26 mouse cellular contexts compared by ENCODE assay signal in the genomic region with DNA sequence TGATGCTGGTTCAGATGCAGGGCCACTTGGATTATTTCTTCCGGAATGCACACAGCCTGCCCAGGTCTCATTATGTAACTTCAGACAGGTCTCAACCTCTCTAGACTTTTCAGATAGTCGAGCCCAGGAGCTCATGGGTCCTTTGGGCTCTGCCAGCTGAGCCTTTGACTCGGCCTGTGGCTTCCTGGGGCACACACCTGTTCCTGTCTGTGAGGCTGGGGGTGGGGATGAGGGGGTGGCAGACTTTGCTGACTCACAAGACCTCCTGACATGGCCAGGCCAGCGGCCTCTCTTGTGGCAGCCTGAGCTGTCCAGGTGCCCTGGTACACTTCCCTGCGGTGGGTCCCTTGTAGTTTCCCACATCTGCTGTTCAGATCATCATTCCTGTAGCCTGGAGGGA. TPM values are rescaled to one million over a fixed set of nuclear protein-coding genes. Genes with fewer than 3 reads are reported as not detected.
DNase-seq lines count a peak whose midpoint lies in the region; ATAC-seq and TF ChIP-seq lines count a peak whose summit lies in the region.
"Had no signal": no experiment of that assay in that cellular context is flagged by ENCODE, and none has a peak within 500 bp of the region (broad histone marks: within the 10 kb centered on the region; RNA-seq: fewer than 3 reads in every experiment).

No protein-coding gene starts in this region.

- ATAC-seq in cerebellum, adult (ENCODE audit: insufficient number of reproducible peaks, low FRiP score, low TSS enrichment): no peak
- ATAC-seq: activated CD4-positive, CD25-positive, alpha-beta regulatory T cell, adult 4 months; forebrain, embryonic 16.5 days; intestine, embryonic 15.5 days; Patski had no signal

- intact Hi-C loops in gastrocnemius, adult 2 months (cut with DNase I): no loop called here

- no peak for TF ChIP-seq CTCF in gastrocnemius, adult 2 months (IDR thresholded peaks at IDR 0.05)

- peak; percentile 77 for DNase-seq in gastrocnemius, adult 2 months
- DNase-seq in gastrocnemius, postnatal 10 days: no peak
- DNase-seq in skeletal muscle tissue, adult 2 months (ENCODE audit: low read depth, low spot score): peak; percentile 79
- DNase-seq in thymus, postnatal 10 days (ENCODE audit: low spot score in 2 of 2): peak; percentile 59 to 63
- peak; percentile 68 for DNase-seq in thymus, postnatal 4 days
- DNase-seq in urinary bladder, postnatal 36 days (ENCODE audit: low spot score in 2 of 2): no peak
- DNase-seq in frontal cortex, postnatal 25 days (ENCODE audit: low spot score in 2 of 2): no peak
- DNase-seq: adrenal gland, postnatal 14 days; cerebellum, adult 2 months; cerebellum, postnatal 10 days; gastrocnemius, postnatal 36 days; heart, adult 2 months; heart, postnatal 14 days had no signal

- H3K27ac ChIP-seq in gastrocnemius, adult 2 months: peak overlapping the region; percentile 85
- H3K27ac ChIP-seq: embryonic facial prominence, embryonic 12.5 days; forebrain, embryonic 12.5 days; heart, adult 2 months; heart, embryonic 15.5 days; hindbrain, embryonic 14.5 days; intestine, embryonic 15.5 days had no signal

- H3K4me3 ChIP-seq in gastrocnemius, adult 2 months: peak overlapping the region; percentile 55
- H3K4me3 ChIP-seq: embryonic facial prominence, embryonic 12.5 days; forebrain, embryonic 12.5 days; heart, adult 2 months; heart, embryonic 15.5 days; intestine, embryonic 15.5 days had no signal

RNA-seq across cellular contexts. Expression of a gene that starts 8.2 kb away (rescaled TPM):
- total RNA-seq in gastrocnemius, adult 2 months (2021): 10 to 100 TPM; 25.0 to 28.8 TPM
- 10 to 100 TPM; 12.9 to 20.5 TPM for total RNA-seq in gastrocnemius, postnatal 10 days (2021)

RNA-seq across cellular contexts. Expression of a gene that starts 24.5 kb away (rescaled TPM):
- 10 to 100 TPM; 62.9 to 69.6 TPM for total RNA-seq in gastrocnemius, adult 2 months (2021)
- 10 to 100 TPM; 71.2 to 75.6 TPM for total RNA-seq in gastrocnemius, postnatal 10 days (2021)

RNA-seq across cellular contexts. Expression of a gene that starts 37.6 kb away (rescaled TPM):
- total RNA-seq in gastrocnemius, adult 2 months (2021): not detected
- total RNA-seq in gastrocnemius, postnatal 10 days (2021): not detected
- total RNA-seq: adrenal gland, adult 18-20 months; adrenal gland, postnatal 14 days; CH12.LX; common myeloid progenitor, adult 5-6 weeks; gastrocnemius, postnatal 36 days; heart, adult 2 months; heart, postnatal 14 days; hematopoietic stem cell, adult 5-6 weeks had no signal

RNA-seq across cellular contexts. Expression of a gene that starts 43.9 kb away (rescaled TPM):
- 1 to 10 TPM; 4.6 to 5.5 TPM for total RNA-seq in gastrocnemius, adult 2 months (2021)
- 1 to 10 TPM; 4.9 to 7.4 TPM for total RNA-seq in gastrocnemius, postnatal 10 days (2021)

RNA-seq across cellular contexts. Expression of a gene that starts 44.0 kb away (rescaled TPM):
- 1 to 10 TPM; 4.4 to 5.7 TPM for total RNA-seq in gastrocnemius, adult 2 months (2021)
- total RNA-seq in gastrocnemius, postnatal 10 days (2021): 1 to 10 TPM; 5.0 to 6.2 TPM

Comparison
In these comparisons a context has a peak if more than half of its experiments do, and no peak if none do; other contexts are left out.
1. DNase-seq: peak in gastrocnemius, adult 2 months (single experiment), skeletal muscle tissue, adult 2 months (single experiment), thymus, postnatal 10 days (2 of 2) and thymus, postnatal 4 days (single experiment); none in gastrocnemius, postnatal 10 days (single experiment), urinary bladder, postnatal 36 days (0 of 2) and frontal cortex, postnatal 25 days (0 of 2).